Mouse (Mus musculus): ENCODE results near the gene Olfr789. TPM values are rescaled to one million over a fixed set of nuclear protein-coding genes. Genes with fewer than 3 reads are reported as not detected.

The Olfr789 gene
- polyA plus RNA-seq (2012; rRNA removed; ENCODE audit: low replicate concordance), result not detected in 2 replicates

DNA sequence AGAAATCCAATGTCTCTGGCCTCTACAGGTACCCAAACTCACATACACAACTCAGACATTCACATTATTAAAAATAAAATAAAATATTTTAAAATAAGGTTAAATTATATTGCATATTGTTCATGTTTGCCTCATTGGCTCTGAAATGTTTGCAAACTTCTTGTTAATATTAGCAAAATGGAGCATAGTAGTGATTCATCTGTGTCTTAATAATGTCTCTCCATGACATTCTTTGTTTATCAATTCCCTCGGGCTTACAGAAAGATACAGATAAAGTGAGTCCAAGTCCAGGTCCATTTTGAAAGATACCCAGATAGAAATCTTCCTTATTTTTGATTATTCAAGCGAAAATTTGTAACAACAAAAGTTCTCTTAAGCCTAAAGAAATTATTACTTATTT lies at the start of gene Olfr789:
Olfr789 (plus strand) TSS at position 301 of the 400 bp plus-strand sequence.

DNA sequence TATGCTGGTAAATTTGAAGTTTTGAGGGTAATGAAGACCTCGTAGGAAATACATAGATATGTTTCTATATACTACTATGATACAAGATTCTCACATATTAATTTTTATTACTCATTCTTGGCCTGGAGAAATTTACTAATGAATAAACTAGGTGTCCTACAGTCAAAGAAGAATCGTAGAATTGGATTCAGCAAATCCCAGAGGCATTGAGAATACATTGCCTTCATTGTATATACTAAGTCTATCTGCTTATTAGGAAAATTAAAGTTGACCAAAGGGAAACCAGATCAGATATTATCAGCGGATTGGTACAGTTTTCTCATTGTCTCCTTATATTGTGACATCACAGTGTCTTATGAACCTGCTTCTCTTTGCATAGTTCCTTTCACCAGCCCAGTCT lies 23.0 kb upstream of the Olfr789 start, which contains the start of gene Olfr787:
Olfr787 (plus strand) TSS at position 301 of the 400 bp plus-strand sequence.

DNA sequence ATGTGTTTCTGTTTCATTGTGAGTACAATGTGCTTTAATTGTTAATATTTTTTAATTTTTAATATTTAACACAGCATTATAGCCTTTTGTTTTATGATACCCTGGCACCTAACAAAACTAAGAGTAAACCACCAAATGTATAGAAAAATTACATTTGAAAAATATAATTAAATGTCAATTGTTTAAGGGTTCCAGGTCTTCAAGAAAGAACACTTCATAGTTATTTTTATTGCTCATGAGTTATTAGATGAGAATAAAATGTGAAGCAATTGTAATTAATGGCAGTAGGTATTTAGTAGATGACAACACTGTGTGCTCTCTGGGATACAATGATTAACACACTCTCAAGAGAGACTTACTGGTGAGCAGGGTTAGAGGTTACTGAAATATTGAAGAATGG lies 13.9 kb upstream of the Olfr789 start, which contains the start of gene Olfr788:
Olfr788 (plus strand) TSS at position 301 of the 400 bp plus-strand sequence.

DNA sequence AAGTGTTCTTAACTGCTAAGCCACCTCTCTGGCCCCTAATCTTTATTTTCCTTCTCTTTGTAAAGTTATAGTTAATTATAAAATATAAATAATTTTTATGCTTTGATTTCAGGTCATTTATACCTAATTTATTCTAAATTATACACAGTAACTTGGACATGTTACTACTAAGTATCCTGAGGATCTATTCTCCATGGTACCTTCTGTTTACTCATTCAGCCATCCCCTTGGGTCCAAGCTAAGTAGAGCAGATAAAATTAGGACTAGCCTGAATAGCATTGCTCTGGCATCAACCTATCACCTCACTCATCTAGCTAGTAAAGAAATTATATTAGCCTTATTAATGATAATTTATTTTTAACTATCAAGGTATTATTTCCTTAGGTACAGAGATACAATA lies 13.6 kb downstream of the Olfr789 start, which contains the start of gene Olfr790:
Olfr790 (plus strand) TSS at position 301 of the 400 bp plus-strand sequence.

DNA sequence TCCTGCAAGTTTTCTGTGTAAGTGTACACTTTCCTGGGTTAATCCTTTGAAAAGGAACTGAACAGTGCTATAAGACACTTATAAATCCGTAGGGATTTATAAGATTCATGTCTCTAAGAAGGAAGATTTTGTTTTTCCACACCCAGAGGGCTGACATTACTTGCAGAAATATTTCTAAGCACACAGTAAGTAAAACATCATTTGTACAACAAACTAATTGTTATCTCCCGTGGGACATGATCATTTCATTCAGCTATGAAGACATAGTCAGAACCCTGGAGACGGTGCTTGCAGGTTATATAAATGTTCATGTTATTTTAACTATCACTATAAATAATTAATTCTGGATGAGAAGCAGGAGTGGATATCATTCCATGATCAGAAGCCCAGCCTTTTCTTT lies 36.9 kb downstream of the Olfr789 start, which contains the start of gene Olfr791:
Olfr791 (plus strand) TSS at position 301 of the 400 bp plus-strand sequence.

DNA sequence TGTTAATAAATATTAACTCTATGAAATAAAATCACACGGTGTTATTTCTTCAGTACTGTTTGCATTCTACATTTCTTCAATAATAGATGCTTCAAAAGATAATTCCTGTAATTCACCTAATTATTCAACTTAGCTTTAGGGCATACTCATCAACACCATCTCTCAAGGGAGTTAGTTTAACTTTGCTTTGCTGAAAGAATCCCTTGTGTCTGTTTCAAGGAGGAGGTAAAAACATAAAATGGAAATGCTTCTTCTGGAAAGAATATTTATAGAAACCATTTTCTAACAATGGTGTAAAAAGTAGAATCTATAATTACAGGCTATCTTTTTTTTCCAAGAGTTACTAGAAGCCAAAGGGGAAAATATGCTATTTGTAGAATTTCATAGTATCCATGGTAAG lies 54.3 kb downstream of the Olfr789 start, which contains the start of gene Olfr792:
Olfr792 (plus strand) TSS at position 301 of the 400 bp plus-strand sequence.

Other genes with a start within 250 kb of the Olfr789 start
- not detected in 2 replicates for gene Olfr774, start 248.5 kb upstream of the Olfr789 start, polyA plus RNA-seq (2012; rRNA removed; ENCODE audit: low replicate concordance)
- not detected in 2 replicates for gene Olfr775, start 236.3 kb upstream of the Olfr789 start, polyA plus RNA-seq (2012; rRNA removed; ENCODE audit: low replicate concordance)
- gene Olfr776, start 225.6 kb upstream of the Olfr789 start, polyA plus RNA-seq (2012; rRNA removed; ENCODE audit: low replicate concordance), result not detected in 2 replicates
- gene Olfr777, start 213.3 kb upstream of the Olfr789 start, polyA plus RNA-seq (2012; rRNA removed; ENCODE audit: low replicate concordance), result not detected in 2 replicates
- gene Olfr780, start 166.6 kb upstream of the Olfr789 start, polyA plus RNA-seq (2012; rRNA removed; ENCODE audit: low replicate concordance), result not detected in 2 replicates
- not detected in 2 replicates for gene Olfr781, start 155.9 kb upstream of the Olfr789 start, polyA plus RNA-seq (2012; rRNA removed; ENCODE audit: low replicate concordance)
- not detected in 2 replicates for gene Olfr782, start 135.9 kb upstream of the Olfr789 start, polyA plus RNA-seq (2012; rRNA removed; ENCODE audit: low replicate concordance)
- gene Olfr784, start 100.7 kb upstream of the Olfr789 start, polyA plus RNA-seq (2012; rRNA removed; ENCODE audit: low replicate concordance), result 0.06 TPM in 1 of 2 replicates, not detected in the other
- not detected in 2 replicates for gene Olfr785, start 79.3 kb upstream of the Olfr789 start, polyA plus RNA-seq (2012; rRNA removed; ENCODE audit: low replicate concordance)
- not detected in 2 replicates for gene Olfr786, start 57.4 kb upstream of the Olfr789 start, polyA plus RNA-seq (2012; rRNA removed; ENCODE audit: low replicate concordance)
- gene Olfr787, start 22.9 kb upstream of the Olfr789 start, polyA plus RNA-seq (2012; rRNA removed; ENCODE audit: low replicate concordance), result not detected in 2 replicates
- not detected in 2 replicates for gene Olfr788, start 13.8 kb upstream of the Olfr789 start, polyA plus RNA-seq (2012; rRNA removed; ENCODE audit: low replicate concordance)
- gene Olfr790, start 13.7 kb downstream of the Olfr789 start, polyA plus RNA-seq (2012; rRNA removed; ENCODE audit: low replicate concordance), result not detected in 2 replicates
- gene Olfr791, start 37.0 kb downstream of the Olfr789 start, polyA plus RNA-seq (2012; rRNA removed; ENCODE audit: low replicate concordance), result not detected in 2 replicates
- gene Olfr792, start 54.4 kb downstream of the Olfr789 start, polyA plus RNA-seq (2012; rRNA removed; ENCODE audit: low replicate concordance), result not detected in 2 replicates
- not detected in 2 replicates for gene Olfr794, start 82.9 kb downstream of the Olfr789 start, polyA plus RNA-seq (2012; rRNA removed; ENCODE audit: low replicate concordance)
- not detected in 2 replicates for gene Olfr796, start 127.8 kb downstream of the Olfr789 start, polyA plus RNA-seq (2012; rRNA removed; ENCODE audit: low replicate concordance)
- not detected in 2 replicates for gene Olfr798, start 143.2 kb downstream of the Olfr789 start, polyA plus RNA-seq (2012; rRNA removed; ENCODE audit: low replicate concordance)
- gene Olfr799, start 152.7 kb downstream of the Olfr789 start, polyA plus RNA-seq (2012; rRNA removed; ENCODE audit: low replicate concordance), result not detected in 2 replicates
- not detected in 2 replicates for gene Olfr800, start 172.9 kb downstream of the Olfr789 start, polyA plus RNA-seq (2012; rRNA removed; ENCODE audit: low replicate concordance)
- gene Olfr801, start 189.1 kb downstream of the Olfr789 start, polyA plus RNA-seq (2012; rRNA removed; ENCODE audit: low replicate concordance), result not detected in 2 replicates
- gene Olfr802, start 203.4 kb downstream of the Olfr789 start, polyA plus RNA-seq (2012; rRNA removed; ENCODE audit: low replicate concordance), result not detected in 2 replicates
- gene Olfr803, start 209.5 kb downstream of the Olfr789 start, polyA plus RNA-seq (2012; rRNA removed; ENCODE audit: low replicate concordance), result not detected in 2 replicates
- not detected in 2 replicates for gene Olfr804, start 218.5 kb downstream of the Olfr789 start, polyA plus RNA-seq (2012; rRNA removed; ENCODE audit: low replicate concordance)
- not detected in 2 replicates for gene Olfr805, start 244.6 kb downstream of the Olfr789 start, polyA plus RNA-seq (2012; rRNA removed; ENCODE audit: low replicate concordance)

Data from mammary gland, adult 2 months (tissue).